Mouse (Mus musculus): ENCODE data around the gene Mettl7b. TPM values are rescaled to one million over a fixed set of nuclear protein-coding genes. Genes with fewer than 3 reads are reported as not detected.

The Mettl7b gene
- total RNA-seq, 2 experiments from 2014 or later: not detected

DNA sequence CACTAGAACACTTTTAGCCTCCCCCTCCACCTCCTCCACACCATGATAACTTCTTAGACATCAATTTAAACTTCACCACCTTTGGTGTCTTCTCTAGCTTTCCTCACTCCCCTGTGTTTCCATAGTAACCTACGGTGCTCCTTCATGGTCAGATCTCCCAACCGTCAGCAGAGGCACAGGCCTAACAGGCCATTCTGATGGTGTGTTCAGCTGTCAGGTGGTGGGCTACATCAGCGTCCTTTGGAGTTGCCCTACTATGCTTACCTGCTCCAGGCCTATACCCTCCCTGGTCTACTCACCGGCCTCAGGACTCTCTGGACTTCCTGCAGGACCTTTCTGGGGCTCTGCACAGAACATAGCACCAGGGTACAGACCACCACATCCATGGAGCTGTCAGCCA, 646 bp downstream of the Mettl7b start:
- intact Hi-C loops (cut with DNase I): no loop called here
- DNase-seq (ENCODE audit: extremely low spot score in 1 of 2, low spot score in 2 of 2): no peak

DNA sequence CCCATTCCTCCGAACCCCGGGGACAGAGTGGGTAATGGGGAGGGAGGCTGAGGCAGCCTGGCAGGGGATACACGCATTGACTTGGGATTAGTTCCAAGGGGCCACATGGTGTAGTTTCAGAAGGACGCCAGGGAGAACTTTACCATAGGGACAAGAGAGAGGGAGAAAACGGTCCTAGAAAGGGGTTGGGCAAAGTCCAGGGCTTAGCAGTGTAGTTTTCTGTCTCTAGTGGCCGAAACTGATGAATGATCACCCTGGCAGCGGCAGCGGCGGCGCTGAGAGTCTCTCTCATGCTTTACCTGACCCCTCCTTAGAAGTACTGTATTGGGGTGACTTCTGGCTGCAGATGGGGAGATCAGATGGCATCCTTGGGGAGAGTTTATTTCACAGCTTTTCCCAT, 2.4 kb downstream of the Mettl7b start:
- DNase-seq (ENCODE audit: extremely low spot score in 1 of 2, low spot score in 2 of 2): no peak
- intact Hi-C loops (cut with DNase I): no loop called here

DNA sequence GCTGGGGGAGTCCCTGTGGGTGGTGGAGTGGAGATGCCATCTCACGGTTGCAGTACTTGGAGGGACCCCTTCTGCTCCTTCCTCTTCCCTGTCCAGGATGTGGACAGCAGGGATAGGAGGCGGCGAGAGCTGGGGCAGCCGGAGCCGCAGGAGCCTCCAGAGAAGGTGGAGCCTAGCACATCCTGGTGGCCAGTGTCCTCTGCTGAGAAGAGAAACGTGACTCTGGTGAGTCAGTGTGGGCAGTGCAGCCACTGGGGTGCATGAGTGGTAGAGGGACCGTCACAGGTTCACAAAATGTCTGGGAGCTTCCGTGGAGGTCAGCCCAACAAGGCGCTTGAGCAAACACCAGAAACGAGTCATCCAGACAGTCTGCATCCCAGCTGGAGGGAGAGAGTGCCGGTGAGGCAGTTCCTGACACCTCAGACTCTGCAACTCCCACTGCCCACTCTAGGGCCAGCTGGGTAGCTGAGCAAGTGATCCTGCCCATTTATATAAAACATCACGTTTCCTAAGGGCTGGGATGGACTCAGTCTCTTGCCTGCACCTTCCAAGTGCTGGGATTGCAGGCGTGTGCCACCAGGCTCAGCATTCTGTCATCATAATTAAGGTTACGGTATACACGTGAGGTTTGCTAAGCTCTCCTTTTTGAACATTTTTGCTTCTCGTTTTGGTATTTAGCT, 10.4 kb downstream of the Mettl7b start:
- DNase-seq (ENCODE audit: extremely low spot score in 1 of 2, low spot score in 2 of 2): no peak
- intact Hi-C loops (cut with DNase I): no loop called here

DNA sequence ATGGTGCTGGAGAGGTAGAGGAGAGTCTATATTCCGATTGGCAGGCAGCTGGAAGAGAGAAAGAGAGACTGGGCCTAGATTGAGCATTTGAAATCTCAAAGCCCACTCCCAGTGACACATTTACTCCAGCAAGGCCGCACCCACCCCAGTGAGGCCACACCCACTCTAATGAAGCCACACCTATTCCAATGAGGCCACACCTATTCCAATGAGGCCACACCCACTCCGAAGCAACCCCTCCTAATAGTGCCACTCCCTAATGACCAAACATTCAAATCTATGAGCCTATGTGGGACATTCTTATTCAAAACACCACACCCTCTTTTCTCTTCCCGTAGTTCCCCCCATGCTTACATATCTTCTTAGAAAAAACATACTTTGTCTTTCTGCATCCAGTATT, 13.3 kb downstream of the Mettl7b start:
- intact Hi-C loops (cut with DNase I): no loop called here
- no peak for DNase-seq (ENCODE audit: extremely low spot score in 1 of 2, low spot score in 2 of 2)

DNA sequence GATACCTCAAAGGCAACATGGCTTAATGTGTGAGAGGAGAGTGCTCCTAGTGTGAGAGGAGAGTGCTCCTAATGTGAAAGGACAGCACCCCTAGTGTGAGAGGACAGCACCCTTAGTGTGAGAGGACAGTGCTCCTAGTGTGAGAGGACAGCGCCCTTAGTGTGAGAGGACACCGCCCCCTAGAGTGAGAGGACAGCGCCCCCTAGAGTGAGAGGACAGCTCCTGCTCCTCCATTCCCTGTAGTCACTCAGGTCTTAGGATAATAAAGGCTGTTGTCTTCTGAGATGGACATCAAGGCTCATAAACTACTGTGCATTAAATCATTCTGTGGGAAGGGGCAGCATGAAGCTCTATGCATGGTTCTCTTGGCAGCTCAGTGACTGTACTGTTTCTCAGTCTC, 15.1 kb downstream of the Mettl7b start:
- intact Hi-C loops (cut with DNase I): no loop called here
- no peak for DNase-seq (ENCODE audit: extremely low spot score in 1 of 2, low spot score in 2 of 2)

DNA sequence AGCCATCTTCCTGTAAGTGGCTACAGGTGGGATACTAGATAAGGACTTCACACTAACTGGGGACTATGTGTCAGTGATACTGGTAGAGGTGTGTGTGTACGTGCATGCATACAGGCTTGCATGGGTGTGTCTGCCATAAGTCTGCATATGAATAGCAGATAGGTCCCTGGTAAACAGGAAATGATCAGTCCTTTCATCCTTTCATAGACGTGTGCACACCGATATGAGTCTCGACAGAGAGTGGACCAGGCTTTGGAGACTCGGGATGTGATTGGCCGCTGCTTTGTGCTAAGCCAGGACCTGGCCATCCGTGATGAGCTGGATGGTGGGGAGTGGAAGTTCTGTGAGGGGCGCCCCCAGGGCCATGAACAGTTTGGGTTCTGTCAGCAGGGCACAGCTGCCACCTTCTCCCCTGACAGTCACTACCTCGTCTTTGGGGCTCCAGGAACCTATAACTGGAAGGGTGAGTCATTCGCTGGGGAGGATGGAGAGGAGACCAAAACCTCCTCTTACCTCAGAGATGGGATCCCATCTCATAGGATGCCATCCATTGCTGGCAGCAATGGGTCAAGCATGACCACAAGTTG, 20.2 kb downstream of the Mettl7b start:
- intact Hi-C loops (cut with DNase I): no loop called here
- DNase-seq (ENCODE audit: extremely low spot score in 1 of 2, low spot score in 2 of 2): no peak

DNA sequence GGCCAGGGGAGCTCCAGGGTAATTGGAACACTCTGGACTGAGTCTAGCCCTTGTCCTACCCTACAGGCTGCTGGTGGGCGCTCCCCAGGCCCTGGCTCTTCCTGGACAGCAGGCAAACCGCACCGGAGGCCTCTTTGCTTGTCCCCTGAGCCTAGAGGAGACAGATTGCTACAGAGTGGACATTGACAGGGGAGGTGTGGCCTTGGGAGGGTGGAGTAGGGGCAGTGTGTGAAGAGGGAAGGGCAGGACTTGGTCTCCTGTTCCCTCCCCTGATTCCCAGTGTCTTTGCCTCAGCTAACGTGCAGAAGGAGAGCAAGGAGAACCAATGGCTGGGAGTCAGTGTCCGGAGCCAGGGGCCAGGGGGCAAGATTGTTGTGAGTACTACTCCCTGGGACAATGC, 21.8 kb downstream of the Mettl7b start:
- intact Hi-C loops (cut with DNase I): no loop called here
- no peak for DNase-seq (ENCODE audit: extremely low spot score in 1 of 2, low spot score in 2 of 2)

DNA sequence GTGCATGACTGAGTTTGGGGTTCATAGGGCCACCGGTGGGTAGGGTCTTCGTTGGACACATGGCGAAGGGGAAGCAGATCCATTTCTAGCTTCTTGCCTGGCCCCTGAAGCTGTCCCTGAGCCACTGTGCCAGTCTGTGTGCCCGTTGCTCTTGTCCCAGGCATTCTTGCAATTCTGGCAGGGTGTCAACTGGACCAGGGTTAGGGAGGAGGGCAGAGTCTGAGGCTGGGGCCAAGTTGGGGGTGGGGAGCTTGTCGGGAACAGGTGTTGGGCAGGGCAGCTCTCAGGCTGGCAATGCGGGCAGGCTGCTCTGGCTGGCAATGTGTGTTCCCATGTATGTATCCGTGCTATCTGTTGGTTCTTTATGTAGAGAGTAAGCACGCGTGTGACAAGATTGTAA, 22.3 kb downstream of the Mettl7b start:
- intact Hi-C loops (cut with DNase I): no loop called here
- peak in 1 of 2 experiments; percentile 60 for DNase-seq (ENCODE audit: extremely low spot score in 1 of 2, low spot score in 2 of 2)

DNA sequence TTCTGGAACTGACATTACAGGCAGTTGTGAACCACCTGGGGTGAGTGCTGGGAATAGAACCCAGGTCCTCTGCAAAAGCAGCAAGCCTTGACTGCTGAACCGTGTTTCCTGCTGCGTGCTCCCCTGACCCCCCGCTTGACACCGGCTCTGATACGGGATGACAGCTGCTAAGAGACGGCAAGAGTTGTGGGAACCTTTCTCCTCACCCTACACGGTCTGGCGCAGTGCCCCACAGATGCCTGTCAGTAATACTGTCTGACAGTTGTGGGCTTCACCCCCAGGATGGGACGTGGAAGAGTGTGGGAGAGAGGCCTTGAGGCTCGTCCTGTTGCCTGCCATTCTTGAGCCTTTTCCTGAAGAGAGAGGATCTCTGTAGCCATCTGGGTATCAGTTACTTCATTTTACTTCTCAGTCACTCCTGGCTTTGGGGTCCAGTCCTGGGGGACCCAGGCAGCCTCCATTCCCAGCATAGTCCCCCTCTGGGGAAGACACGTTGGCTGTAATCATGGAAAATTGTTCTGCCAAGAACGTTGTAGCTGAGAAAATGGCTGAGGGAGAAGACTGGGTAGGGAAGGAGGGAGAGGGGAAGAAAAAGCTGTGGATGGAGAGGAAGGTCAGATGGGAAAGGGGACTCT, 22.9 kb downstream of the Mettl7b start:
- DNase-seq (ENCODE audit: extremely low spot score in 1 of 2, low spot score in 2 of 2): no peak
- intact Hi-C loops (cut with DNase I): no loop called here

DNA sequence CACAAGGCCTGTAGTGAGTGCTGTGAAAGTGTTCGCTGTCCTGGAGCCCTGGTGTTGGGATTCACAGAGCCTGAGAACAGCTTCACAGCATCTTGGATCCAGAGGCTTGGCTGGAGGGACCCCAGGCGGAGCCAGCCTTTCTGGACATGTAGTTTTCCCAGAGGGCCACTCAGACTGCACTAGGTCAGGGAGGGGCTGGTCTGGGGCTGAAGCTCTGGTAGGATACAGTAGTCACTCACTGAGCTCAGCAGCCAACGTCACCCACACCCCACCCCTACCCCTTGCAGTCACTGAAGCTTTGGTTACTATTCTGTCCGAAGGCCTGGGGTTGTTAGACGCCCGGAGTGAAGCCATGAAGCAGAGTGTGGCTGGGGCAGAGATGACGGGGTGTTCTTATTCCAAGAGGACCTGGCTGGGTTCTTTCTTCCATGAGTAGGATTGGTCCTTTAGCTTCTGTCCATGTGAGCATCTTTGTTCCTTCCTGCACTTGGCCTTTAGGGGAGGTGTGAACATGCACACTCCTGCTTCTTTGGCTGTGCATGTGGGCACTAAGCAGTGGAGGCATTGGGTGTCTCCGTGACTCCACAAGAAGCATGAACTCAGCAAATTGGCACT, 24.9 kb downstream of the Mettl7b start:
- no peak for DNase-seq (ENCODE audit: extremely low spot score in 1 of 2, low spot score in 2 of 2)
- intact Hi-C loops (cut with DNase I): no loop called here

DNA sequence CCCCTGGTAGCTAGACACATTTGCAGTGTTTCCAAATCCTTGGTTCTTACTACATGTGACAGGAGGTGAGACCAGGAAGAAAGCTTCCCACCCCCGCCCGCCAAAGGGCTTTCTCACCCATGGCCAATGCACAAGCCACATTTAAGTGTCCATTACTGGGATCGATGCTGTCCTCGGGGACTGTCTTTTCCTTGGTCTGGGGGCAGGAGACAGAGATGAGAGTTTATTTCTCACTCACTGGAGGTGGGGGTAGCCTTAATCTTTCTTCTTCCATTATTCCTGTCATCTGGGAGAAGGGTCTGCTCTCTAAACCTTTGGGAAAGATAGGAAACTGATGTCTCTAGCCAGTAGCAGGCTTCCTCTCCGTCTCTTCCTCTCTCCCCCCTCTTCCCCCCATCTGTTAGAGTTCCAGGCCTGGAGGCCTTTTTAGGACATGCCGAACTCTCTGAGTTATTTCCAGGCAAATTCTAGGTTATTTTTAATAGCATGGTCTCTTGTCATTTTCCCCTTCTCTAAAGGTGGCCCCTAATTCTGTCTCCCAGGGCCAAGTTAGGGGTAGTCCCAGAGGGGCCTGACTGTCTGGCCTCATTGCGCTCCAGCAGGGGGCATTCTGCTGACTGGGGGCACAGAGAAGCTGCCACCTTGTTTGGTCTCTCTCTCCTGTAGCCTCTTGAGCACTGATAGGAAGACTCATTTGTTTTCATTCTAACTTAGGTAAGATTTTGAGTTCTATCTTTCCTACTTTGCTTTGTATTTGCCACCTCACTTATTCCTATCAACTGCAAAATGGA, 25.6 kb downstream of the Mettl7b start:
- intact Hi-C loops (cut with DNase I): no loop called here
- no peak for DNase-seq (ENCODE audit: extremely low spot score in 1 of 2, low spot score in 2 of 2)

DNA sequence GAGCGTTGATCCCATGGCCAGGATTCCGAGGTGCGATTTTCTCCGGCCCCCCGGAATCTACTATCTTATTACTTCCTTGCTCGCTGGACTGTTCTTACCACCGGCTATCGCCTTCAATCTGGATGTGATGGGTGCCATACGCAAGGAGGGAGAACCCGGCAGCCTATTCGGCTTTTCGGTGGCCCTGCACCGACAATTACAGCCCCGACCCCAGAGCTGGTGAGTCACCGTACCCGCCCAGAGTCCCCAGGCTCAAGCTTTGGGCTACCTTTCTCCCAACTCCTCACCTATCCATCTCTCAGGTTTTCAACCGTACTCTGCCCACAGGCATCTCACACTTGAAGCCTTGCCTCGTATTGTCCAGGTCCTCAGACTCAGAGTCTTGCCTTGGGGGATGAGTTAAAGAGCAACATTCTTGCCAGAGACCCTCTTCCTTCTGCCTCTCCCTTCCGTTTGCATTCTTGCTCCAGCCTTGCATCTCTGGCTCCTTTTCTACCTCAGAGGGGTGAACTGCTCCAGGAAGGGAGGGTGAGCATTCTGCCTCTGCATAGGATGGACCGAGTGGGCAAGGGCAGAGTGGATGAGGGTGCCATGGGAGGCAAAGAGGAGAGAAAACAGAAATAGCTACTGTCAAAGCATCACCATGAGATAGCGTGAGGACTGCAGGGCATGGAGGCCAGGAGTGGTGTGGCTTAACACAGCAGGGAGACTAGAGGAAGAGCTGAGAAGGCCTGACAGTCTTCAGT, 26.6 kb downstream of the Mettl7b start:
- intact Hi-C loops (cut with DNase I): no loop called here
- DNase-seq (ENCODE audit: extremely low spot score in 1 of 2, low spot score in 2 of 2): no peak

DNA sequence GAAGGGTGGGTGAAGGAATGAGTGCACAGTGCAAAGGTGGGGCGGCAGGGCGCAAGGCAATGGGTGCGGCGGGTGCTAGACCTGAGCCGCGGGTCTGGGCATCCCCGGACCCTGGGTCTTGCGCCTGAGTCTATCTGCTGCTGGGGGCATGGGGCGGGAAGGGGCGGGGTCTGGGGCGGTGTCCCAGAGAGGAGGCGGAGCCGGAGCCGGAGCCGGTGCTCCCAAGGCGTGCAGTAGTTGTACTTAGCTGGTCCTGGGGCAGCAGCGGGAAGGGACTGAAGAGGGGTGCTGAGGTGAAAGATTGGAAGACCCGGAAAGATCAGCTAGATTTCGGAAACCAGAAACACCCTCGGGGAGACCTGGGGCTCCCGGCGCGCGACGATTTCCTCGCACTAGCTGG, 27.2 kb downstream of the Mettl7b start, which contains the start of gene Itga7:
Gene Itga7 (plus strand): TSS at position 245 of the 400 bp plus-strand sequence.
- DNase-seq (ENCODE audit: extremely low spot score in 1 of 2, low spot score in 2 of 2): no peak
- intact Hi-C loops (cut with DNase I): no loop called here

DNA sequence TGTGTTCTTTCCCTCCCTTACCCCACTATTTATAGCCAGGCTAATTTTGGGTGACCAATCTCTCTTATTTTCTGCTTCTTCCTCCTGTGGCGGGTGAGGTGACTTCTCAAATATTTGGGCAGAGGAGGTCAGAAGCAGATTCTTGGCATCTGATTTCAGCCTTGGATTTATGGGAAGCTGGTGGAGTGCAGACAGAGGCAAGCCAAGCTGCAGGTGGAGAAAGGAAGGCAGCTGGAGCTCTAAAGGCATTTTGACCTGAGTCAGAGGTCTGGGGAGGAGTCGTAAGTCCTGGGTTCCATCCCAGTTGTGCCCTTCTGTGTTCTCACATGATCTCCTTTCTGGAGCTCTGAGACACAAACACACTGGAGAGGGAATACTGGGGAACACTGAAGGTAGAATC, 29.3 kb downstream of the Mettl7b start:
- no peak for DNase-seq (ENCODE audit: extremely low spot score in 1 of 2, low spot score in 2 of 2)
- intact Hi-C loops (cut with DNase I): no loop called here

DNA sequence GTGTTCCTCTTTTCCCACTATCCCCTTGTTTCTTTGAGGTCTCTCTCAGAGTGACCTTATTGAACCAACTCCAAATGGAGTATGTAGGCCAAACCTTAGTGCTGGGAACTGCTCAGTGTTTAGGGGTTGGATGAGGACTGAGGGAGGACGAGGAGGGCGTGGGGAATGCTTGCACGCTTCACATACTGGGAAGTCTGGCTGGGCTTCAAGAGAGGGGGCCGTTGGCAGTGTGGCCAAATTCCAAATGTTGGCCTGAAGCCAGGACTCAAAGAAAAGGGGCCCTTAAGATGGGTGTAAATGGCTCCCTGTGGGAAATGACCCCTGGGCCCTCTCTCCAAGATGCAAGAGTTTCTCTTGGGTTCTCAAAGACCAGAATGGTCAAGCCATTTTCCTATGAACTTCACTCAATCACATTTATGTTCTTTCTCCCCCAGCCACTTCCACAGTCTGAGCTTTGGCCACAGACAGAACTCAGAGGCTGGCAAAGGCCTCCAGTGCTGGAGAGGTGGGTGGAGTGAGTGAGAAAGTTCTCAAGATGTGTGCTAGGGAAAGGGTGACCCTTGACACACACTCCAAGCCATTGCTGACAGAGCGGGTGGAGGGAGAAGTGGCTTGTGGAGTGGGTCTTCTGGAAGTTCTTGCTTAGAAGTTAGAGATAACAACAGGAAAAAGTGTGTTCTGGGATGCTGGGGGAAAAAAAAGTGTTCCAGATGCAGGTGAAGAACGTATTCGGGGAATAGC, 31.0 kb downstream of the Mettl7b start:
- intact Hi-C loops (cut with DNase I): no loop called here

DNA sequence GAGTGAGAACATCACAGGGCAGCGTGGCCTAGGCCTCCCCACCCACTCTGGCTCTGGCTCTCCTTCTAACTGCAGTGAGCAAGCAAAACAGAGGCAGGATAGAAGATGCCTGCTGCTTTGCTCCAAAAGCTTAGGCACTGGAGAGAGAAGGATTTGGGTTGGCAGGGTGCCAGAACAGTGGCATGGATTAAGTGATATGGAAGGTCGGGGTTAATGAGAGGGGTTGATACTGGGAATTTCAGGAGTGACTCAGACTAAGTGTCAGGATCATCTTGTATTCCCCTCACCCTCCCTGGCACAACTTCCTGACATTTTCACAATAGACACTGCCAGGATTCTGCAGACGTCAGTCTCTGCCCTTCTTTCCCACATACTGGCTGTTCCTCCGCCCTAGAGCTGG, 32.4 kb downstream of the Mettl7b start:
- DNase-seq (ENCODE audit: extremely low spot score in 1 of 2, low spot score in 2 of 2): no peak
- intact Hi-C loops (cut with DNase I): no loop called here

More for the DNA sequence above, 31.0 kb downstream of the Mettl7b start:
- DNase-seq (ENCODE audit: extremely low spot score in 1 of 2, low spot score in 2 of 2): peak in 1 of 2 experiments; percentile 40

DNA sequence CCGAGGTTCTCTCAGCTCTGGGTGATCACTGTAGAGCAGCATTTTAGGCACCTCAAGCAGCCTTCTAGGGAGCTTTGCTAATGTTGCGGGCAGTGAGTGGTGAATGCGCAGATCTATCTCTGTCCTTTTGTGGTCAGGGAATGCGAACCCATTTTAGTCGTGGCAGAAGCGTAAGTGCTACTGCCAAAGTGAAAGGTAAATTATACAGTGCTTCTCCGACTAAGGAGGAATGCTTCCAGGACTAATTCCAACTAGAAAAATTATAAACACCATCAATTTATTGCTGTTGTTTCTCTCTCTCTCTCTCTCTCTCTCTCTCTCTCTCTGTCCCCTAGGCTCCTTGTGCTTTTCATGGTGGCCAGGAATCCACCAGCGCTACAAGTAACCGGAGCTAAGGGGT, 36.9 kb downstream of the Mettl7b start, which contains the start of gene Bloc1s1:
Gene Bloc1s1 (minus strand): TSS at position 101 of the 400 bp plus-strand sequence.
- intact Hi-C loops (cut with DNase I): no loop called here
- DNase-seq (ENCODE audit: extremely low spot score in 1 of 2, low spot score in 2 of 2): no peak
